Mouse (Mus musculus): ENCODE data around the gene Arid4a.

The Arid4a gene

DNA sequence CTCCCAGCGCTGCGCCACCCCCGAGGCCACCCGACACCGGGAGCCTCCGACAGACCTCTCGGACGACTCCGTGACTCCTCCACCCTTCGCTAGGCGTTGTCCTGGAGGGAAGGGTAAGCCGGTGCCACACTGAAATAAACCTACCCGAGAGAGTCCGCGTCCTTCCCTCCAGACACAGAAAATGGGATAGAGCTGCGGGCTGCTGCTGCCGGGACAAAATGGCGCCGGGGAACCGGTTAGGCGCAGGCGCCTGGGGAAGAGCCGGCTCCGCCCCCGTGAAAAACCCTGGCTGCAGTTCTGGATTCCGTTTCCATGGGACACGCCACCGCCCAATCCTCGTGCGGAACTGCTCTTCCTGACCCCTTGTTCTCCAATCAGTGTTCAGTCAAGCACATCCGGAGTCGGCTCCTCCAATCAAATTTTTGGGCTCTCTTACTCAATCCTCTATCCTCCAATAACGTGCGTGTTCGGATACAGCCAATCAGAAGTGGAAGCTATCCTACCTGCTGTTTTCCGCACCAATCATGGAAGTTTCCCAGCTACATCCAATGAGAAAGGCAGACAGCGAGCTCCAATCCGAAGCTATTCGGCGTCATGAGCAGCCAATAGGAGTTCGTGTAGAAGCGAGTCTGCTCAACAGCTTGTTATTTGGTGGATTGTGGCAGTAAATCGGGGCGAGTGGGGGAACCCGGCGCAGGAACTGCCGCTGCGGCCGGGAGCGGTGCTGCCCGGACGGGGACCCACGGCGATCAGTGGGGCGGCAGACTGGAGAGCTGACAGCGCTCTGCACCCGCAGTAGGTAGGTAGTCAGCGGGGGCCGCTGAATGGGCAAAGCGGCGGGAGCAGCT lies at the start of gene Arid4a:
Gene Arid4a, plus strand, starts transcription at position 628 of the 848 bp plus-strand sequence.
- peak; percentile 100 for DNase-seq

DNA sequence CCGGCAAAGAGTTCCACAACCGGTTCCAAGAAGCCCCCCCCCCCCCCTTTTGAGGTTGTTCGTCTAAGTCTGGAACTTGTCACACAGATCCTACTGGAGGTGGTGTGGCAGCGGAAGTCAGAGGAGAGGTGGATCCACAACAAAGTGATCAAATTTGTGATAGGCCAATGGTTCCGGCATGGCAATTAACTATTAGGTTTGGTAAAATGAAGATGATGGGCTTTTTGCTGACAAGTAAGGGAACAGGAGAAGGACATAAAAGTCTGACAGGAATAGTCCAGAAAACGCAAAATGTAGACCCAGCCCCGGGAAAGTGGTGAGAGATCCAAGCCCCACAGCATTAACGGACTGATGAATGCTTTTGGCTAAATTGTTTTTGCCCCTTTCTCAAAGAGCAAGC lies 48.2 kb upstream of the Arid4a start:
- no peak for DNase-seq

DNA sequence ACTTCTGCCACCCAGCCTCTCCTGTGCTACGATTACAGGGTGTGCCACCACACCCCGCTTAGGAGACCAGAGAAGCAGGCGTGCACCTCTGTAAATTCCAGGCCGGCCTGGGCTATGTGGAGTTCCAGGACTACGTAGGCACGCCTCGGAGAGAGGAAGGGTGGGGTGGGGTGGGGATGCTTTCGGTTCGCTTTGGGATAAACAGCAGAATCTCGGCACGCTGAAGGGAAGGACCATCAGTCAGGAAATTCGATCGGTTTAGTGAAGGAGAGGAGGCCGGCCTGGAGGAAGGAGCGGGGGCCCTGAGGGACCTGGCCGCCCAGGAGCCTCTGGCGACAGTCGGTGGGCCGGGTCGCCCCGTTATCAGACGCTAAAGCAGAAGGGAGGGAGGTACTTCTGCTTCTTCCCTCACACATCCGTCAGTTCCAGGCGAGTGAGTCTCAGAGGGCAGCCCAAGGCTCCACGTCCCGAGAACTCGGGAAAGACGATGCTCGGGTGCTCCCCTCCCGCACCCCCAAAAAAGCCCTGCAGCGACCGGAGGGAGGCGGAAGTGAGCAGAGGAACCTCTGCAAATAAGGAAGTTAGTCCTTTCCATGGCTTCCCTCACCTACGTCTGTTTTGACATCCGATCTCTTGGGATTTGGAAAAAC lies 47.5 kb upstream of the Arid4a start:
- peak; percentile 89 for DNase-seq

DNA sequence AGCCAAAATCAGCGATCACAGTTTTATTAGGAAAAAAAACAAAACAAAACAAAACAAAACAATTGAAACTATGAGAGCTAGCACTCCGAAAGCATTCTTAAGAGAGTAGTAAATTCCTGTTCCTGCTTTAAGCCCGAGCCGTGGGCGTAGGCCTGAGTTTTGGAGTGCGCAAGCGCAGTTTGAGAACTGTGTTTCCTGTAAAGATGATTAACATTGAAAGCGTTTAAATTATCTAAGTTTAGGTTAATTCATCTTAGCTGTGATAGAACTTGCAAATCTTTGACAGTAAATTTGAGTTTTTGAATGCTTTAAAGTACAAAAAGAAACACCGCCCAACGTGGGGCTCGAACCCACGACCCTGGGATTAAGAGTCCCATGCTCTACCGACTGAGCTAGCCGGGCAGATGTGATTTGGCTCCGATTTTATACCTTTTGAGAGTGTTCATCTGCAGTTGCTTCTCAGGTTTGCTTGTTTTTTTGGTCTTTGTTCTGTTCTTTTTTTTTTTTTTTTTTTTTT lies 46.9 kb upstream of the Arid4a start:
- peak; percentile 94 for DNase-seq

DNA sequence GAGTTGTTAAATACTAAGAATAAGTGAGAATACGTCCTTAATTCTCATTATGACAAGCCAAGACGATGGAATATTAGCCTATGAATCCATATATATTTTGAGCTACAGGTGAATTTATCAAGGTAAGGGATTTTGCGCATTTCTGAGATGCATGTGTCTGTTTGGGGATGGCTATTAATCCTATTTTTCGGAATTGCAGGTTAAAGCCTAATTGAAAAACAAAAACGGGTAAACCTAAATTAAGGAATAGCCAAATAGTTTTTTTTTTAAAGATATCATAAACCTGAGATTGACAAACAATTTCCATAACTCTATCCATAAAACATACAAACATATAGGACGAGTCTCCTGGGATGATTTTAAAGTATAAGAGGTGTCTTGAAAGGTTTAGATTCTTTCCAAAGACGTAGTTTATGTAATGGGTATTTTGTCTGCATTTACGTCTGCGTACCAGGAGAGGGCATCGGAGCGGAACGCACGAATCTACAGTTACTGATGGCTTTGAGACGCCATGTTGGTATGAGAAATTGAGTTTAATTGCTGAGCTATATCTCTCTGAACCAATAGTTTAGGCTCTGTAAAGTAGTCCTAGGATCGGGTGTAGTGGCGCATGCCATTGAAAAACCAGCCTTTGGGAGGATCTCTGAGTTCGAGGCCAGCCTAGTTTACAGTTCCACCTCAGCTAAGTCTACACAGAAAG lies 46.2 kb upstream of the Arid4a start:
- peak; percentile 78 for DNase-seq

DNA sequence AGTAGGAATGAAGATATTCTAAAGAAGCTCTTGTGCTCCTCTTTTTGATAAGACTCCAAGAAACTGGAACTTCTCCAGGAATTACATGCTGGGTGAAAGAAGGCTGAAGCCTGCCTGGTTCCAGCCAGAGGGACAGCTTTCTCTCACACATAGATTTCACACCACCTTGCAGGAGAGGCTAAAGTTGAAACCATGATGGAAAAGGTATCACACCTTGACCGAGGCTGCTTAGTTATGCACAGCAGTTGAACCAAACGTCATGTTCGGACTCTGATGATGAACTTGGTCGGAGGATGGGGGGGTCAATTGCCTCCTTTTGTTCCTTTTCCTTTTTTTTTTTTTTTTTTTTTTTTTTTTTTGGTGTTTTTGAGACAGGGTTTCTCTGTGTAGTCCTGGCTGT lies 42.0 kb upstream of the Arid4a start:
- DNase-seq = no peak

DNA sequence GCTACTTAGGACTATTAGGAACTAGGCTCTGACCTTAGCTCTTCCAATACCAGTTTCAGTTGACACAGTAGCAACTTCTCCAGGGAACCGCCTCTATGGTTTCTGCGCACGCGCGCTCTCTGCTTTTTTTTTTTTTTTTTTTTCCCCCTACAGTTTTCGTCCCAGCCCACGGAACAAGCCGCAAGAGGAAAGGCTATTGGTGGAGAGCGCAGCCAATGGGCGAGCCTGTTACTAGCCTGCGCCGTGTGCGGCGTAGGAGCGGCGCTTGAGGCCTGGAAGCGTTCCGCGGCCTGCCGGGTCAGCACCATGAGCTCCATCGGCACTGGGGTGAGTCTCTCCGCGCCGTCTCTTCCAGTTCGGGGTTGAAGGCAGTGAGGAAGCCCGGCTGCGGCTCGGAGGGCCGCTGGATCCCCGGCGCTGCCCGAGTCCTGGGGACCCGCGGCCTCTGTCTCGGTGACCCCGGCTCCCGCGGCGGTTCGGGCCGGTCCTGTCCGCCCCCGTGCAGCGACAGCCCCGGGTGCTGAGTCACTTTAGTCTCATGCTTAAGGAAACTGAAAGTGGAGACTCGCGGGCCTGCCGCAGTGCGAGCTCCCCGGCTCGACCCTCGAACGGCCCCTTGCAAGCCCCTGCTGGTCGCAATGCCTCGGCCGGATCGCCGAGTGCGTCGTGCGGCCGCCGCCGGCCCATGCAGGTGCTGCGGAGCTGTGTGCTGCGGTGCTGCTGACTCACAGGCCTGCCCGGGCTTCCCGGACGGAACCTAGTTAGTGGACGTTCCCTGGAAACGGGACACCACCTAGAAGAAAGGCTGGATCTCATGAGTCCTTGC lies 41.1 kb upstream of the Arid4a start, which contains the start of gene Psma3:
Gene Psma3, plus strand, starts transcription at position 181 of the 826 bp plus-strand sequence.
- DNase-seq = peak; percentile 94

DNA sequence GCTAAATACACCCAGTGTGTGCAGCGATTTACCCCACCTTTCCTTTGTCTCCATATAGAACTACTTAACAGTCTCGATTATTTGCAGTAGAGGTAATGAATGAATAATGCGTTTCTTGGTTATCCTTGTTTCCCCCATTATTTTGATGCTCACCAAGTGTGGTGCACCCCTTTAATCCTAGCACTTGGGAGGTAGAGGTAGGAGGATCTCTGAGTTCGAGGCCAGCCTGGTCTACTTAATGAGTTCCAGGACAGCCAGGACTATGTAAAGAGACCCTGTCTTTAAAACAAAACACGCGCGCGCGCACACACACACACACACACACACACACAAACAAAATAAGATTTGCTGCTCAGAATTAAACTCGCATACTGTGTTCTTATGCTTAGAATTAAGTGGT lies 40.4 kb upstream of the Arid4a start:
- no peak for DNase-seq

DNA sequence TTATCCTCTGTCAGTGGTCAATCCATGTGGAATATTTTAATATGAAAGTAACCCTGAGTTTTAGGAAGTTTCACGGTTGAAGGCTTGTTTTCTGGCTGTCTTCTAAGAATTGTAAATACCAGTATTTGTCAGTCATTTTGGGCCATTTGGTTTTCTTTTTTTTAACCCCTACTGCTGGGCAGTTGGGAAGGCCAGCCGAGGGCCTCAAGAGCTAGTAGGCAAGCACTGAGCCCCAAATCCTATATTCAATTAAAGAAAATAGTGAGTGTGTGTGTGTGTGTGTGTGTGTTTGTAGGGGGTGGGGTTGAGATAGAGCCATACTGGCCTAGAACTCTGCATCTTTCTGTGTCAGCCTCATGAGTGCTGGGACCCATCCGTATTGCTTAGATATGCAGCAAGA lies 39.9 kb upstream of the Arid4a start:
- no peak for DNase-seq

DNA sequence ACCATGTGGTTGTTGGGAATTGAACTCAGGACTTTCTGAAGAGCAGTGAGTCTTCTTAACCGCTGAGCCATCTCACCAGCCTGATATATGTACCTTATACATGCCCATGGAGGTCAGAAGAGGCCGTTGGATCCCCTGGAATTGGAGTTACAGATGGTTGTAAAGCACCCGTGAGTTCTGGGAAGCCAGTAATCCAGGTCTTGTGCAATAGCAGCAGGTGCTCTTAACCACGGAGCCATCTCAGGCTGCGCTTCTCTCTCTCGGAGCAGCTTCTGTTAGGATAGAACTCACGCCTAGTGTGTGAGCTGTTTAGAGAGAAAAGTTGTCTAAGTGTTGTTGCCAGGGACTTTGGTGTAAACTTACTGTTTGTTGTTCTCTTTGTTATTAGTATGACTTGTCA lies 37.4 kb upstream of the Arid4a start:
- no peak for DNase-seq

DNA sequence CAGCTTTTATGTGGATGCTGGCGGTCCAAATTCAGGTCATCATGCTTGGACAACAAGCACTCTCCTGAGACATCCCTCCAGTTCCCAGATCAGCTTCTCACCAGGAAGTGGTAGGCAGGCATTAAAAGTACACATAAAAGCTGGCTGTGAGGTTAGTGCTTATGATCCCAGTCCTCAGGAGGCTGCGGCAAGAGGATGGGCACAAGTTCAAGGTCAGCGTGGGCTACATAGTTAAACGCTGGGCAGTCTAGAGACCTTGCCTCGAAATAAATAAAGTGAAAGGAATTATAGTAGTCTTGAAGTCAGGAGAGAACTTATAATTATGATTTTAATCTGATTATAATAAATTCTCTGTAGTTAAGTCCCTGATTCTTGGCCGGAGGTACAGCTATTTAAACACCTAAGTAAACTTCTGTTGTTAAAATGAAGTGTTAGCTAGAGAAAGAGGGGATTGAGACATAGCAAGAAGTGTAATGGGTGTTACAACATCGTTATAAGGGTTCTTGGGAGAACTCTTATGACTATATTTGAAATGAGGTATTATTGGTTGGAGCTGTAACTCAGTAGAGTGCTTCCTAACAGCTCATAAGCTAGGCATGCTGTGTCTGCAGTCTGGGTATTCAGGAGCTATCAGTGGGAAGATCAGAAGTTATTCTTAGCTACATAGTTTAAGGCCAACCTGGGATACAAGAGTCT lies 30.8 kb upstream of the Arid4a start:
- DNase-seq = peak; percentile 26

DNA sequence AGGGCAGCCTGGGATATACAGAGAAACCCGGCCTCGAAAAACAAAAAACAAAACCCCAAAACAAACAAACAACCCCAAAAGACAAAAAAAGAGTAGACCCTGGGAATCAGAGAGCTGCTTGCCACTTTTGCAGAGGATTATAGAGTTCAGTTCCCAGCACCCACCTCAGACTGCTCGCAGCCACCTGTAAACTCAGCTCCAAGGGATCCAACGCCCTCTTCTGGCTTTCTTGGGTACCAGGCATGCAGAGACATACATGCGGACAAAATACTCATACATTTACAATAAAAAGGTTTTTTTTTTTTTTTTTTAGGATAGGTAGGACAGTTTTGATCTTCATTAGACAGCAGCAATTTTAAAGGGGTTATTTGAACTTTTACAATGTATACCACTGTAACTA lies 18.6 kb upstream of the Arid4a start:
- no peak for DNase-seq

DNA sequence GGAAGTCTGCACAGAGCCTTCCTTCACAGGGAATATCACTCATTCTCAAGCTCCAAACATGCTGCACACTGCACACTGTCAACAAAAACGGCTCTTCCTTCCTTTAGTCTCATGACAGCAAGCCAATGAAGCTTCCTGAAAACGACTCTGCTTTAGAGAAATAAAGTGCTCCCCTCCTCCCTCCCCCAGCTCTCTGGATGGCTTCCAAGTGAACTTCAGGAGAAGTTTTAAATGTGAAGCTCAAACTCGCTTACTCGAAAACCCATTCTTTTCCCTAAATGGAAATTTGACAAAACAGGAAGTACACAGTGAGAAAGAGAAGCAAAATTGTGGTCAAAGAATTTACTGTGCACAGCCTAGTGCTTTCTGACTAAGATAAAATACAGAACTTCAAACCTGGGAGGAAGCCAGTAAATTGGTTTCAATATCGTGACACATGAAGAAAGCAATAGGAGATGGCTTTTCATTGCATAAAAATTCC lies 16.3 kb upstream of the Arid4a start:
- peak; percentile 79 for DNase-seq

DNA sequence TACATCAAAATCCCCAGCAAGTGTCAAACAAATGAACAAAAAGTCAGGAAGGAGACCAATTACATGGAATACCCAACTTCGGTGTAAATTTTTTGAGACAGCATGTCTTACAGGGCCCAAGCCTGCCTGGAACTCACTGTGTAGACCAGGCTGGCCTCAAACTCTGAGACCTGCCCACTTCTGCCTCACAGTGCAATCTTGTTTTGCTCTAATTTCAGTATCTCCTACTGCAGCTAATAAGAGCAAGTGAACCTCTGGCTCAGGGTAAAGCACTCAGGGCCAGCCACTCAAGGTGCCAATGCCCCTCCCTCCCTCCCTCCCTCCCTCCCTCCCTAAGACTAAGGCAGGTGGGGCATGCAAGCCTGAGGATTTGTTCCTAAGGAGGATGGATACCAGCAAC lies 15.4 kb upstream of the Arid4a start:
- no peak for DNase-seq

DNA sequence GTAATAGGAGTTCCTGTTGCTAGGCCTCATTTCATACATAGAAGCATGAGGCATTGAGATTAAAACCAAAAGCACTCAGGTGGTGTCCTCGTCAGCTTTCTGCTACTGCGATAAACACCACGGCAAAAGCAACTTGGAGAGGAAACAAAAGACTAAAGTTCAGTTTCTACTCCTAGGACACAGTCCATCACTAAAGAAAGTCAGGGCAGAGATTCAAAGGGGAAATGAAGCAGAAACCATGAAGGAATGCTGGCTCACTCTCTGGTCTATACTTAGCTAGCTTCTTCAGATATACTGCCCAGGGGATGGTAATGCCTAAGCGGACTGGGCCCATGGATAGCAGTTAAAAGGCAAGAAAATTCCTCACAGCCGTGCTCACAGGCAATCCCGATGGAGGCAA lies 14.3 kb upstream of the Arid4a start:
- DNase-seq = no peak

DNA sequence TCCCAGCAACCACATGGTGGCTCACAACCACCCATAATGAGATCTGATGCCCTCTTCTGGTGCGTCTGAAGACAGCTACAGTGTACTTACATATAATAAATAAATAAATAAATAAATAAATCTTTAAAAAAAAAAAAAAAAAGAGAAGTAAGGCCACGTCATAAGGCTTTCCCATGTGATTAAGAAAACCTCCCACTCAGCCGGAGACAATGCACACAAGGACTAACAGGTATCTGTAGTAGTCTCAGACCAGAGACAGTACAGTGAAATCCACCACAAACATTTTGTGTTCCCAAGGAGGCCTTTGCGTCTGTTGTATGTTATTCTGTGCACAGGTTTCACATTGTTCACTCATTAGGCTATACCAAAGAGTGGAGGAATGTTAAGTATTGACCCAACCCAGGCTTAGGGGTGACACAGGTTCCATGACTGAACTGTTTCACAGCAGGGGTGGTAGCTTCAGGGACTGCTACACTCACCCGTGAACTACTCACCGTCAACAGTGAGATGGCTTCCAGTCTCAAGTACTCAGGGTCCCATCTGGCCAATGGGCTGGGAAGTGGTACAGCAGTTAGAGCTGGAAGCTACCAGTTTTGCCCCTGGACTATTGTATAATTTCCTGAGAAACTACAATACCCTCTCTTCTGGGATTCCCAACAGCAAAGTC lies 11.9 kb upstream of the Arid4a start:
- DNase-seq = no peak

DNA sequence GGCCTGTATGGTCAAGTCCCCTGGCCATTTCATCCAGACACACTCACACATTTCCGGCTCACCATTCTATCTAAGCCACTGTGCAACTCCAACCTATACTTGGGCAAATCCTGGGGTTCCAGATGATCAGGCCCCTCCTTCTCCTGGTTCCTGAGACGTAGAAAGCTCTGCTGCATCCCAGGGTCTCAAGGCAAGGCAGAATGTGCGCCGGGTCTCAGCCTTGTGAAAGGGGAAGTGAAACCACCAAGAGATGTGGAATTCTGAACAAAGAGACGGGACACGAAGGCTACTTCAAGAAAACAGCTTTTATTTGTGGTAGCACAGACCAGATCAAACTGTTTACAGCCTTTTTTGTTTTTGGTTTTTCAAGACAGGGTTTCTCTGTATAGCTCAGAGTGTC lies 9.6 kb upstream of the Arid4a start:
- DNase-seq = no peak

DNA sequence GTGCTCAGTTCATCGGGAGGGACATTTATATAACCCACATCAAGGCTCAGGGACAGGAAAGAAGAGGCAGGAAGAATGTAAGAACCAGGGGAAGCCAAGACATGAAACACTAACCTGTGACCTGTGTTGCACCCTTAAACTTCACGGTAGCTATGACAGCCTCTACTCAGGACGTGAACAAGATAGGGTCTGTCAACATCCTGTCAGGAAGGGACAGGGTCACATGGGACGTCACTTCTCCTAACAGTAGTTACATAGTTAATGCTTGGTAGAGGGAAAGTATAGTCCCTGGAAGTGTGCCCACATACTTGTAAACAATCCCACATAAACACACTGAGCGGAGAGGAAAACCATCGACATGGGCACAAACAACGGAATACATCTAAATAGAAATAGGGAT lies 8.9 kb upstream of the Arid4a start:
- peak; percentile 67 for DNase-seq

DNA sequence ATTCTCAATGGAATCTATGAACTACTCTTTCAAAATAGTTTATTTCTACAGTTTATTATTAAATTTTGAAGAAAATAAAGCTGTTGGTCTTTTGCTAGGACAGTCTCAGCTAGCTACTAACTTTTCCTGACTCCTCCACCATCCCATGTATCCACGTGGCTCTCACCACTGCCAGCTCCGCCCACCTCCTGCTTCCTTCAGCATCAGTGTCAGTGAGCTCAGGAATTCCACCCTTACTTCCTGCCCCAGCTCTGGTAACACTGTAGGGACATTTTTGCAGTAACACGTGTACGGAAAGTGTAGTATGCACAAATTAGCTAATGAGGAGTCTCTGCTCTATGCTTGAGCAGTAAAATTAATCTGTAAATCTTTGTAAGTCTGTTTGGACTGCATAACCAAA lies 6.0 kb upstream of the Arid4a start:
- peak; percentile 77 for DNase-seq

DNA sequence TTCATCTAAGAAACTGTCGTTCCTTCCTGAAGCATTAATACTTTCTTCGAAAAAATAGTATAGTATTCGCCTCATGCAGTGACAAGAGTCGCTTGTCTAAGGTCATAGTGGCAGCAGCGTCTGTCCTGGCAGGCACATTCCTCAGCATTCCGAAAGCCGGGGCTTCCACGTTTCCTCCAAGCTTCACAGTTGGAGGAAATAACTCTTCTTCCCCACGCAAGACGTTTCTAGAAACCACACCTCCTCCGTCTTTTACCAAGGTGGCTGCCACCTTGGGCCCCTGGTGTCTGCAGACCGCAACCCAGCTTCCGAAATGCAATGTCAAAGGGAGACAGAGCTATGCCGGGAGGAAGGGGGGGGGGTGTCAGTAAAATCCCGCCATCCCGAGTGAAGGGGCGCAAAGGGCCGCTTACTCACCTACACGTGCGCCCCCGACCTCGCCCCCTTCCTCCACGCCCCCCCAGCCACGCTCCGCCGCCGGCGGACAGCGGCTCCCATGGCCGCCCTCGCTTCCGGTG lies 886 bp upstream of the Arid4a start:
- DNase-seq = peak; percentile 30

DNA sequence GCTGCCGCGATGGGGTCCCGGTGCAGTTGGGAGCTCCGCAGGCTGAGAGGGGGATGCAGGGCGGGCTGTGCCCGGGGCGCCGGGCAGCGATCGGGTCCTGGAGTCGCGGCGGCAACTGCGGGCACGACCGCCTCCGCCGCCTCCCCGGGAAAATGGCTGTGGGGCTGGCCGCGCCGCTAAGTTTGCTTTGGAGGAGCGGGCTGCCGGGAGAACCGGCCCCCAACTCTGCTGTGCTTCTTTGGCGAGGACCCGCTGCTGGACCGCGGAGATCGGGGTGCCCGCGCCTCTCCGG lies 367 bp downstream of the Arid4a start:
- DNase-seq = no peak
